Mouse (Mus musculus): ENCODE measurements around the gene Med31. TPM values are rescaled to one million over a fixed set of nuclear protein-coding genes. Genes with fewer than 3 reads are reported as not detected.
"Not testable (repeated sequence)": the region's sequence is repeated elsewhere in the genome, so short reads cannot be mapped to it uniquely, and the experiment has no call there.

Gene Med31
- total and polyA plus RNA-seq, 3 experiments = 21.7 to 33.4 (median 25.5) TPM

DNA sequence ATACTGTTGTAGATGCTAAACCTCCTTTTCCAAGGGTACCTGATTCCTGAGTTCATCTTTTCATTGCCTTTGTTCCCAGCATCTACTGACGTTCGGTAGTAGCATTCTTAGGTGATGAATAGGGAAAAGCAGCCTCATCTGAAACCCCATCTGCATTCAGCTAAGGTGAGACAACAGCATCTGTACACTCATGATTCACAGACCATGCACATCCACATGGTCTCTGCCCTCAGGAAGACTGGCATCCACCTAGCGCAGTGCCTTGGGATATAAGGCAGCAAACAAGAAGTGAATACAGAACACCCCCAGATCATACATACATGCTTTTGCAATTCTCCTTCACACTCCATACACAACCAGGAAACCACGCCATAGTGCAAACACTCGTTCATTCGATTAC is 40.7 kb downstream of the Med31 start:
- Histone ChIP-seq H3K4me3 (replicated peaks in 1 of 3; ENCODE audit: low read depth in 2 of 3, low read length in 2 of 3, poor library complexity in 1 of 3) (no peak overlapping the region), H3K4me2 (ENCODE audit: insufficient read depth, low read depth, poor library complexity, severe bottlenecking) (no peak overlapping the region), H3K27ac (ENCODE audit: insufficient read depth, low read depth) (no peak overlapping the region), H3K36me3 (replicated peaks in 1 of 2; ENCODE audit: control insufficient read depth in 1 of 2, insufficient read depth in 1 of 2, low read length in 1 of 2) (peaks cover 44 to 82% of the 10 kb centered on the region in 2 experiments), H3K9ac (ENCODE audit: insufficient read depth, low read depth) (no peak overlapping the region), H3K9me3 (replicated peaks; ENCODE audit: low read length) (no peaks in the 10 kb centered on the region), H3K27me3 (replicated peaks) (no peaks in the 10 kb centered on the region), H3K4me1 (ENCODE audit: control insufficient read depth in 1 of 2, insufficient read depth in 2 of 2) (no peaks in the 10 kb centered on the region), H3K79me2 (replicated peaks; ENCODE audit: control insufficient read depth, extremely low read depth, insufficient read depth, poor library complexity, severe bottlenecking) (no peaks in the 10 kb centered on the region)
- TF ChIP-seq ZMIZ1 (IDR thresholded peaks at IDR 0.05; ENCODE audit: low read depth, low read length) = no peak
- TF ChIP-seq MAFK (IDR thresholded peaks at IDR 0.05; ENCODE audit: insufficient replicate concordance, low read length) = no peak
- TF ChIP-seq SMC3 (IDR thresholded peaks at IDR 0.05; ENCODE audit: low read depth, low read length) = no peak
- TF ChIP-seq BHLHE40 (IDR thresholded peaks at IDR 0.05; ENCODE audit: low read depth, low read length) = no peak
- TF ChIP-seq POLR2A (IDR thresholded peaks at IDR 0.05; ENCODE audit: low read depth, low read length) = no peak
- no peak for TF ChIP-seq RCOR1 (conservative IDR thresholded peaks at IDR 0.05; ENCODE audit: low read depth, low read length)
- no peak for TF ChIP-seq USF2 (conservative IDR thresholded peaks at IDR 0.05; ENCODE audit: low read depth, low read length)
- TF ChIP-seq JUN (IDR thresholded peaks at IDR 0.05; ENCODE audit: insufficient read depth, low read depth, low read length) = no peak
- no peak for TF ChIP-seq ZC3H11A (IDR thresholded peaks at IDR 0.05; ENCODE audit: low read depth, low read length)
- no peak for TF ChIP-seq KAT2A (IDR thresholded peaks at IDR 0.05; ENCODE audit: insufficient replicate concordance, low read length)
- no peak for TF ChIP-seq ELF1 (IDR thresholded peaks at IDR 0.05; ENCODE audit: low read depth, low read length)
- TF ChIP-seq MEF2A (IDR thresholded peaks at IDR 0.05; ENCODE audit: borderline replicate concordance, low read depth, low read length) = no peak
- TF ChIP-seq UBTF (IDR thresholded peaks at IDR 0.05; ENCODE audit: low read depth, low read length) = no peak
- TF ChIP-seq IRF4 (IDR thresholded peaks at IDR 0.05; ENCODE audit: low read depth, low read length) = no peak
- TF ChIP-seq TCF12 (IDR thresholded peaks at IDR 0.05; ENCODE audit: low read depth, low read length) = no peak
- no peak for TF ChIP-seq MYC (IDR thresholded peaks at IDR 0.05; ENCODE audit: low read depth, low read length)
- no peak for TF ChIP-seq ZKSCAN1 (IDR thresholded peaks at IDR 0.05; ENCODE audit: borderline replicate concordance, low read depth, low read length)
- TF ChIP-seq MXI1 (IDR thresholded peaks at IDR 0.05; ENCODE audit: low read depth, low read length) = no peak
- no peak for TF ChIP-seq CTCF (conservative IDR thresholded peaks at IDR 0.05 in 1 of 2, IDR thresholded peaks at IDR 0.05 in 1 of 2; ENCODE audit: low read depth in 2 of 2, low read length in 2 of 2)
- dilution Hi-C loops (cut with MboI; ENCODE audit: extremely low pct_ligation_motif_present, extremely low pct_unique_long_range_greater_than_20kb, low sequenced_read_pairs) (no loop called here), in situ Hi-C loops (cut with MboI; ENCODE audit: low pct_ligation_motif_present, low pct_unique_long_range_greater_than_20kb, low sequenced_read_pairs) (no loop called here)
- no peak for DNase-seq (ENCODE audit: extremely low read depth)

- Histone ChIP-seq H3K36me3 (replicated peaks in 1 of 2; ENCODE audit: control insufficient read depth in 1 of 2, insufficient read depth in 1 of 2, low read length in 1 of 2) (peaks cover 45 to 84% of the 10 kb centered on the region in 2 experiments), H3K9ac (ENCODE audit: insufficient read depth, low read depth) (no peak overlapping the region), H3K4me3 (replicated peaks in 1 of 3; ENCODE audit: low read depth in 2 of 3, low read length in 2 of 3, poor library complexity in 1 of 3) (no peak overlapping the region), H3K4me1 (ENCODE audit: control insufficient read depth in 1 of 2, insufficient read depth in 2 of 2) (no peaks in the 10 kb centered on the region), H3K27ac (ENCODE audit: insufficient read depth, low read depth) (no peak overlapping the region), H3K79me2 (replicated peaks; ENCODE audit: control insufficient read depth, extremely low read depth, insufficient read depth, poor library complexity, severe bottlenecking) (no peaks in the 10 kb centered on the region), H3K9me3 (replicated peaks; ENCODE audit: low read length) (no peaks in the 10 kb centered on the region), H3K4me2 (ENCODE audit: insufficient read depth, low read depth, poor library complexity, severe bottlenecking) (no peak overlapping the region), H3K27me3 (replicated peaks) (no peaks in the 10 kb centered on the region)
- dilution Hi-C loops (cut with MboI; ENCODE audit: extremely low pct_ligation_motif_present, extremely low pct_unique_long_range_greater_than_20kb, low sequenced_read_pairs) (no loop called here), in situ Hi-C loops (cut with MboI; ENCODE audit: low pct_ligation_motif_present, low pct_unique_long_range_greater_than_20kb, low sequenced_read_pairs) (no loop called here)
- DNase-seq (ENCODE audit: extremely low read depth) = no peak
- TF ChIP-seq GABPA (IDR thresholded peaks at IDR 0.05; ENCODE audit: insufficient replicate concordance, low read depth, low read length) = no peak
- no peak for TF ChIP-seq MAFK (IDR thresholded peaks at IDR 0.05; ENCODE audit: insufficient replicate concordance, low read length)
These were observed 41.9 kb downstream of the Med31 start for GRCm38 (mm10) chr11:72173506-72173905.

GRCm38 (mm10) chr11:72171906-72172305 is 43.5 kb downstream of the Med31 start:
- H3K9me3 ChIP-seq (replicated peaks; ENCODE audit: low read length); dilution Hi-C loops (cut with MboI; ENCODE audit: extremely low pct_ligation_motif_present, extremely low pct_unique_long_range_greater_than_20kb, low sequenced_read_pairs); H3K27me3 ChIP-seq (replicated peaks); H3K79me2 ChIP-seq (replicated peaks; ENCODE audit: control insufficient read depth, extremely low read depth, insufficient read depth, poor library complexity, severe bottlenecking); DNase-seq (ENCODE audit: extremely low read depth); H3K27ac ChIP-seq (ENCODE audit: insufficient read depth, low read depth); H3K4me2 ChIP-seq (ENCODE audit: insufficient read depth, low read depth, poor library complexity, severe bottlenecking); H3K4me3 ChIP-seq (replicated peaks in 1 of 3; ENCODE audit: low read depth in 2 of 3, low read length in 2 of 3, poor library complexity in 1 of 3); in situ Hi-C loops (cut with MboI; ENCODE audit: low pct_ligation_motif_present, low pct_unique_long_range_greater_than_20kb, low sequenced_read_pairs); H3K9ac ChIP-seq (ENCODE audit: insufficient read depth, low read depth); H3K4me1 ChIP-seq (ENCODE audit: control insufficient read depth in 1 of 2, insufficient read depth in 2 of 2): not testable (repeated sequence)
- peaks cover 44 to 82% of the 10 kb centered on the region in 2 experiments for H3K36me3 ChIP-seq (replicated peaks in 1 of 2; ENCODE audit: control insufficient read depth in 1 of 2, insufficient read depth in 1 of 2, low read length in 1 of 2)
